Mouse (Mus musculus) CH12.LX (cell line): Measurements from ENCODE around the gene Gm37240. TPM values are rescaled to one million over a fixed set of nuclear protein-coding genes. Genes with fewer than 3 reads are reported as not detected.
A peak's percentile ranks its signal among the peaks of the same experiment; 100 is the strongest.

Experiments
- DNase-seq: peaks from one replicate; pipeline ENCODE4 v3.0.0-alpha.2; 2013; ENCODE audit errors: extremely low read depth
- H3K27ac ChIP-seq: 2 replicates; pipeline ENCODE4 v1.5.1; 2012; ENCODE audit warnings: low read depth, mild to moderate bottlenecking, control low read depth, moderate library complexity; ENCODE audit not compliant: insufficient read depth
- H3K27me3 ChIP-seq: replicated peaks from 2 replicates; pipeline ENCODE3; 2012; ENCODE audit warnings: inconsistent platforms
- H3K36me3 ChIP-seq, 2 experiments: replicated peaks in 1 of 2; 2 replicates each; pipeline versions ENCODE3 to v1.6.1; 2012; ENCODE audit warnings: inconsistent platforms in 1 of 2, low read length in 1 of 2, mild to moderate bottlenecking in 1 of 2, mixed read lengths in 1 of 2, moderate library complexity in 1 of 2; ENCODE audit not compliant: control insufficient read depth in 1 of 2, insufficient read depth in 1 of 2
- H3K4me1 ChIP-seq, 2 experiments: 2 replicates each; pipeline ENCODE4 v1.6.1; 2012; ENCODE audit warnings: inconsistent platforms in 1 of 2, moderate library complexity in 1 of 2; ENCODE audit not compliant: insufficient read depth in 2 of 2, control insufficient read depth in 1 of 2
- H3K4me2 ChIP-seq: 2 replicates; pipeline ENCODE4 v1.6.1; 2012; ENCODE audit warnings: low read depth, mild to moderate bottlenecking, control low read depth; ENCODE audit not compliant: poor library complexity, insufficient read depth, severe bottlenecking
- H3K4me3 ChIP-seq, 3 experiments: fragments of 150-350 bp in 1 of 3; sonication (generic) in 1 of 3; replicated peaks in 1 of 3; 2 replicates each; pipeline versions ENCODE3 to v1.5.1; 2011 to 2012; ENCODE audit warnings: low read depth in 2 of 3, low read length in 2 of 3, mild to moderate bottlenecking in 2 of 3, moderate library complexity in 2 of 3, control low read depth in 1 of 3, improper control_type of control experiment in 1 of 3, inconsistent platforms in 1 of 3, mixed read lengths in 1 of 3; ENCODE audit not compliant: poor library complexity in 1 of 3
- H3K79me2 ChIP-seq: replicated peaks from 2 replicates; pipeline ENCODE4 v1.6.1; 2012; ENCODE audit warnings: mild to moderate bottlenecking, moderate library complexity; ENCODE audit not compliant: control insufficient read depth, poor library complexity, insufficient read depth, severe bottlenecking; ENCODE audit errors: extremely low read depth
- H3K9ac ChIP-seq: 2 replicates; pipeline ENCODE4 v1.6.1; 2012; ENCODE audit warnings: low read depth, mild to moderate bottlenecking, control low read depth, moderate library complexity; ENCODE audit not compliant: insufficient read depth
- H3K9me3 ChIP-seq: replicated peaks from 2 replicates; pipeline ENCODE3; 2012; ENCODE audit warnings: low read length, inconsistent platforms, mixed read lengths
- BHLHE40 ChIP-seq: IDR thresholded peaks from 2 replicates; pipeline ENCODE4 v1.6.1; 2011; ENCODE audit warnings: mild to moderate bottlenecking, low read depth, low read length, improper control_type of control experiment
- CTCF ChIP-seq, 2 experiments: IDR thresholded peaks in 1 of 2; conservative IDR thresholded peaks in 1 of 2; 2 replicates each; pipeline ENCODE4 v1.5.1; 2011 to 2012; ENCODE audit warnings: low read depth in 2 of 2, low read length in 2 of 2, improper control_type of control experiment in 1 of 2, inconsistent platforms in 1 of 2, mild to moderate bottlenecking in 1 of 2, moderate library complexity in 1 of 2
- E2F4 ChIP-seq: IDR thresholded peaks from 2 replicates; pipeline ENCODE4 v1.6.1; 2011; ENCODE audit warnings: low read depth, low read length, improper control_type of control experiment; ENCODE audit not compliant: insufficient replicate concordance
- ELF1 ChIP-seq: IDR thresholded peaks from 2 replicates; pipeline ENCODE4 v1.6.1; 2014; ENCODE audit warnings: low read depth, mild to moderate bottlenecking, inconsistent platforms, low read length, improper control_type of control experiment
- EP300 ChIP-seq: IDR thresholded peaks from 2 replicates; pipeline ENCODE4 v1.6.1; 2011; ENCODE audit warnings: low read length, improper control_type of control experiment
- GABPA ChIP-seq: IDR thresholded peaks from 2 replicates; pipeline ENCODE4 v1.6.1; 2012; ENCODE audit warnings: low read depth, low read length, improper control_type of control experiment, inconsistent platforms; ENCODE audit not compliant: insufficient replicate concordance
- MAZ ChIP-seq: IDR thresholded peaks from 2 replicates; pipeline ENCODE4 v1.6.1; 2012; ENCODE audit warnings: low read depth, mild to moderate bottlenecking, inconsistent platforms, low read length, improper control_type of control experiment, moderate library complexity
- MEF2A ChIP-seq: IDR thresholded peaks from 2 replicates; pipeline ENCODE4 v1.6.1; 2014; ENCODE audit warnings: low read depth, mild to moderate bottlenecking, inconsistent platforms, low read length, improper control_type of control experiment, borderline replicate concordance
- MYC ChIP-seq: IDR thresholded peaks from 2 replicates; pipeline ENCODE4 v1.6.1; 2011; ENCODE audit warnings: low read depth, mild to moderate bottlenecking, improper control_type of control experiment, low read length
- NELFE ChIP-seq: IDR thresholded peaks from 2 replicates; pipeline ENCODE4 v1.6.1; 2011; ENCODE audit warnings: low read depth, low read length, improper control_type of control experiment
- POLR2AphosphoS2 ChIP-seq: IDR thresholded peaks from 2 replicates; pipeline ENCODE4 v1.6.1; 2011; ENCODE audit warnings: low read depth, low read length, improper control_type of control experiment
- SIN3A ChIP-seq: IDR thresholded peaks from 2 replicates; pipeline ENCODE4 v1.6.1; 2012; ENCODE audit warnings: low read length, improper control_type of control experiment, inconsistent platforms
- TBP ChIP-seq: conservative IDR thresholded peaks from 2 replicates; pipeline ENCODE4 v1.6.1; 2011; ENCODE audit warnings: low read depth, low read length, improper control_type of control experiment
- USF1 ChIP-seq: IDR thresholded peaks from 2 replicates; pipeline ENCODE4 v1.6.1; 2014; ENCODE audit warnings: low read depth, mild to moderate bottlenecking, inconsistent platforms, low read length, improper control_type of control experiment
- ZC3H11A ChIP-seq: IDR thresholded peaks from 2 replicates; pipeline ENCODE4 v1.6.1; 2012; ENCODE audit warnings: low read depth, mild to moderate bottlenecking, inconsistent platforms, low read length, improper control_type of control experiment
- ZMIZ1 ChIP-seq: IDR thresholded peaks from 2 replicates; pipeline ENCODE4 v1.6.1; 2012; ENCODE audit warnings: low read depth, mild to moderate bottlenecking, inconsistent platforms, low read length, improper control_type of control experiment
- ZNF384 ChIP-seq: IDR thresholded peaks from 2 replicates; pipeline ENCODE4 v1.6.1; 2012; ENCODE audit warnings: low read depth, low read length, improper control_type of control experiment, inconsistent platforms
- dilution Hi-C: fragments of 300-500 bp; cut with MboI; formaldehyde crosslinking; loops from 2 replicates; pipeline ENCODE4 v1.14.3; 2020; ENCODE audit warnings: low sequenced_read_pairs; ENCODE audit not compliant: extremely low pct_unique_long_range_greater_than_20kb, extremely low pct_ligation_motif_present
- in situ Hi-C: fragments of 300-500 bp; cut with MboI; formaldehyde crosslinking; loops from 3 replicates; pipeline ENCODE4 v1.14.3; 2019; ENCODE audit warnings: low sequenced_read_pairs, low pct_ligation_motif_present, low pct_unique_long_range_greater_than_20kb, mixed read lengths
- polyA plus RNA-seq: library from polyadenylated mRNA; unstranded; fragments of >175 nt; gene quantifications from 2 replicates; pipeline ENCODE4 v1.2.1, GENCODE M21; 2012; ENCODE audit warnings: low read depth; ENCODE audit not compliant: insufficient read length
- total RNA-seq, 2 experiments: library from RNA; depleted of rRNA; stranded (reverse); fragments of 300-350 nt in 1 of 2; fragments of >200 nt in 1 of 2; gene quantifications; 2 replicates each; pipeline ENCODE4 v1.2.3; 2012 to 2014

Gene Gm37240
- total and polyA plus RNA-seq, 3 experiments = 0.08 to 0.19 (median 0.14) TPM

GRCm38 (mm10) chr3:84850418-84850817 lies 1036.9 kb downstream of the Gm37240 start:
- Histone ChIP-seq H3K4me2 (no peak overlapping the region), H3K9ac (no peak overlapping the region), H3K9me3 (no peaks in the 10 kb centered on the region), H3K27ac (no peak overlapping the region), H3K27me3 (no peaks in the 10 kb centered on the region), H3K4me1 (peaks cover 0 to 31% of the 10 kb centered on the region in 2 experiments; a peak in 2 of 4 replicates), H3K4me3 (no peak overlapping the region), H3K36me3 (peaks cover 0 to 30% of the 10 kb centered on the region in 2 experiments), H3K79me2 (peaks cover 10% of the 10 kb centered on the region; the same call in 1 of the 2 replicates)
- in situ Hi-C loops = no loop called here
- TF ChIP-seq ZNF384 (peak; percentile 89), BHLHE40 (no peak), EP300 (peak; percentile 49; the same call in 1 of the 2 replicates), CTCF (conservative IDR thresholded peaks at IDR 0.05 in 1 of 2, IDR thresholded peaks at IDR 0.05 in 1 of 2; ENCODE audit: low read depth in 2 of 2, low read length in 2 of 2) (0 out of 4 replicates have a peak, but pooled peaks of 1 of the 2 experiments have one; percentile 0)
- peak; percentile 46 for DNase-seq
- dilution Hi-C loops = no loop called here

- H3K9ac ChIP-seq = no peak overlapping the region
- H3K27ac ChIP-seq = no peak overlapping the region
- dilution Hi-C loops (no loop called here), in situ Hi-C loops (loop anchor here (10.0 kb wide), 1 partner anchor 144 kb away; no protein-coding TSS in a partner anchor)
- TF ChIP-seq ZC3H11A (no peak), SIN3A (no peak), ZMIZ1 (no peak), MAZ (no peak), NELFE (no peak), BHLHE40 (no peak), TBP (no peak), MEF2A (no peak), USF1 (no peak), MYC (no peak), POLR2AphosphoS2 (no peak), ELF1 (no peak), GABPA (no peak), EP300 (no peak), E2F4 (no peak)
- H3K79me2 ChIP-seq = peaks cover 14% of the 10 kb centered on the region
- H3K36me3 ChIP-seq = peaks cover 4 to 26% of the 10 kb centered on the region in 2 experiments
- H3K27me3 ChIP-seq = no peaks in the 10 kb centered on the region
- H3K4me1 ChIP-seq = peaks cover 0 to 31% of the 10 kb centered on the region in 2 experiments; a peak in 2 of 4 replicates
- no peak overlapping the region for H3K4me2 ChIP-seq
- no peaks in the 10 kb centered on the region for H3K9me3 ChIP-seq
- DNase-seq = no peak
- no peak overlapping the region for H3K4me3 ChIP-seq
Observed at GRCm38 (mm10) chr3:84848798-84849197, 1038.5 kb downstream of the Gm37240 start.
